Mouse (Mus musculus): ENCODE results near the gene Rangrf.

- no peak for TF ChIP-seq CTCF (IDR thresholded peaks at IDR 0.05; ENCODE audit: low read depth)
- TF ChIP-seq EP300 (IDR thresholded peaks at IDR 0.05; ENCODE audit: low read depth), result no peak
Observed at GRCm38 (mm10) chr11:68987365-68987882, 12.4 kb upstream of the Rangrf start.
